Mouse (Mus musculus) stomach, embryonic 15.5 days (tissue): Measurements from ENCODE around the gene Tnf. TPM values are rescaled to one million over a fixed set of nuclear protein-coding genes. Genes with fewer than 3 reads are reported as not detected.
A peak's percentile ranks its signal among the peaks of the same experiment; 100 is the strongest.

ENCODE experiments used
- ATAC-seq: fragments of 200-750 bp; cut with Nextera tagmentation; 2 replicates; pipeline ENCODE4 v1.8.0; 2017; ENCODE audit warnings: low read depth, moderate number of reproducible peaks, moderate TSS enrichment; ENCODE audit not compliant: insufficient read depth, low FRiP score
- H3K27ac ChIP-seq: fragments of 300-500 bp; sonication (generic); 2 replicates; pipeline ENCODE4 v1.5.1; 2015; ENCODE audit warnings: mild to moderate bottlenecking, inconsistent platforms
- H3K27me3 ChIP-seq: fragments of 300-500 bp; sonication (generic); replicated peaks from 2 replicates; pipeline ENCODE4 v1.6.1; 2015; ENCODE audit warnings: inconsistent platforms
- H3K36me3 ChIP-seq: fragments of 300-500 bp; sonication (generic); 2 replicates; pipeline ENCODE4 v1.6.1; 2015; ENCODE audit warnings: inconsistent platforms
- H3K4me1 ChIP-seq: fragments of 300-500 bp; sonication (generic); 2 replicates; pipeline ENCODE4 v1.6.1; 2015; ENCODE audit warnings: inconsistent platforms
- H3K4me2 ChIP-seq: fragments of 300-500 bp; sonication (generic); 2 replicates; pipeline ENCODE4 v1.6.1; 2015; ENCODE audit warnings: mild to moderate bottlenecking, inconsistent platforms
- H3K4me3 ChIP-seq: fragments of 300-500 bp; sonication (generic); replicated peaks from 2 replicates; pipeline ENCODE4 v1.5.1; 2015; ENCODE audit warnings: inconsistent platforms
- H3K9ac ChIP-seq: fragments of 300-500 bp; sonication (generic); 2 replicates; pipeline ENCODE4 v1.6.1; 2015; ENCODE audit warnings: inconsistent platforms
- H3K9me3 ChIP-seq: fragments of 300-500 bp; sonication (generic); 2 replicates; pipeline ENCODE4 v1.6.1; 2016; ENCODE audit warnings: inconsistent platforms
- WGBS: fragments of 180-500 bp; shearing (Covaris S2); methylation state at CpG from one replicate; pipeline ENCODE4 v1.1.7; 2015; 5-methylcytosine and 5-hydroxymethylcytosine counted together
- polyA plus RNA-seq: library from polyadenylated mRNA; unstranded; fragments of >200 nt; fragmentation: Nextera tagmentation; extraction: Ambion mirVana; gene quantifications from 2 replicates; pipeline ENCODE4 v1.2.1, GENCODE M21; 2015

The Tnf gene
- polyA plus RNA-seq, 1 experiment from 2014 or later, result 0.28 TPM

DNA sequence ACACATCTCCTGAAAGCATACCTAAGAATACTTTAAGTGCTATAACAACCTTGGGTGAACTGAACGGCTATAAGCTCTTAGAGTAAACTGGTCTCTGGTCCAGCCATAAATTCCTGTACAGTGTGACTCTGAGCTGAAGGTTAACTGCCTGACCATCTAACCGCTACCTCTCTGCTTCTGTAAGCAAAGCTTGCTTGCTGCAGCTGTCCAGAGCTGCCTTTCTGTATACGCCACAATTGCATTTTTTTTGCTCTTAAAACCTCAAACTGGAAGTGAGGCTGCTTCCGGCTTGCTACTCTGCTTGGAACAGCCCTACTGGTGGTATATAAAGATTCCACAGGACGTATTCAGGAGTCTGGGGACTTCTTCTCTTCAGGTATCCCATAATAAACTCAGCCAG, 30.9 kb upstream of the Tnf start:
- 54% methylated on average over 5 of the region's 5 CpGs for WGBS
- ATAC-seq, result no peak
- H3K36me3 ChIP-seq, result peaks cover 13% of the 10 kb centered on the region
- peak overlapping the region; percentile 95 for H3K27ac ChIP-seq
- no peak overlapping the region for H3K4me3 ChIP-seq
- H3K9ac ChIP-seq, result no peak overlapping the region
- H3K4me1 ChIP-seq, result peaks cover 41% of the 10 kb centered on the region
- no peaks in the 10 kb centered on the region for H3K27me3 ChIP-seq
- peak overlapping the region; percentile 12; the same call in 1 of the 2 replicates for H3K4me2 ChIP-seq
- no peaks in the 10 kb centered on the region for H3K9me3 ChIP-seq

DNA sequence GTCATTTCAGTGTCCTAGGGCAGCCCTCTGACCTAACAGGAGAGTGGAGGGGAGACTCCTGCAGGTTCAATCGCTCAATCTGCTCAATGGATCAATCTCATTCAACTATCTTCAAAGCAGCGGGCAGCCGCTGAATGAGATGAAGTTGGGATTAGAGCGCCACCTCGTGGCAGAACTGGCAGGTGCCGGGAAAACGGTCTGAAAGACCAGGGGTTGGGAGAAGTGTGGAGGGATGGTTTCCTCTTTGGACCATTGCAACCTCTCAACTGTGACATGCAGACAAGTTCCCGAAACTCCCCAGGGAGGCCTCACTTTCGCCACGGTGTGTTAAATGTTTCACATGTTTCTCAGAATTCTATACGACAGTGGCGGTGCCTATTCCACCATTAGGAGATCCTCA, 30.2 kb upstream of the Tnf start:
- Histone ChIP-seq H3K4me3 (no peak overlapping the region), H3K36me3 (peaks cover 13% of the 10 kb centered on the region), H3K27ac (0 out of 2 replicates have a peak overlapping the region, but pooled peaks have one; percentile 95), H3K27me3 (no peaks in the 10 kb centered on the region), H3K9ac (no peak overlapping the region), H3K4me2 (0 out of 2 replicates have a peak overlapping the region, but pooled peaks have one; percentile 12), H3K9me3 (no peaks in the 10 kb centered on the region), H3K4me1 (peaks cover 44% of the 10 kb centered on the region)
- WGBS, result 10% methylated on average over 12 of the region's 12 CpGs
- no peak for ATAC-seq

DNA sequence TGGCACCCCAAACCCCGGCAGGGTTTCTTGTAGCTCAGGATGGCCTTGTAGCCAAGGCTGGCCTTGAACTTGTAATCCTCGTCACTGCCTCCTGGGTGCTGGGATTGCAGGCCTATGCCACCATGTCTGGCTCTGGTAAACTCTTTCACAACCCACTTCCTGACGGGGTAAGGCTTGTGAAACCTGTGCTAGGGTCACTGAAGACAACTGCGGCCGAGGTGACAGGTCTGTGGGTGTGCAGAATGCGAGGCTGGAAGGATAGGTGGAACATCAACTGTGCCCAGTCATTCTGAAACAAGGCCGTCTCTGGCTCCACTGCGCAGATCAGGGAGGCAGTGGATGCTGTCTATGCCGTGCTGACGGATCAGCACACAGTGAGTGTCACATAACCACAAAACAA, 29.2 kb upstream of the Tnf start:
- ATAC-seq, result no peak
- WGBS, result 90% methylated on average over 10 of the region's 10 CpGs
- H3K27ac ChIP-seq, result no peak overlapping the region
- no peaks in the 10 kb centered on the region for H3K27me3 ChIP-seq
- H3K4me2 ChIP-seq, result no peak overlapping the region
- no peak overlapping the region for H3K9ac ChIP-seq
- peaks cover 13% of the 10 kb centered on the region for H3K36me3 ChIP-seq
- no peaks in the 10 kb centered on the region for H3K9me3 ChIP-seq
- no peak overlapping the region for H3K4me3 ChIP-seq
- peaks cover 36% of the 10 kb centered on the region for H3K4me1 ChIP-seq

DNA sequence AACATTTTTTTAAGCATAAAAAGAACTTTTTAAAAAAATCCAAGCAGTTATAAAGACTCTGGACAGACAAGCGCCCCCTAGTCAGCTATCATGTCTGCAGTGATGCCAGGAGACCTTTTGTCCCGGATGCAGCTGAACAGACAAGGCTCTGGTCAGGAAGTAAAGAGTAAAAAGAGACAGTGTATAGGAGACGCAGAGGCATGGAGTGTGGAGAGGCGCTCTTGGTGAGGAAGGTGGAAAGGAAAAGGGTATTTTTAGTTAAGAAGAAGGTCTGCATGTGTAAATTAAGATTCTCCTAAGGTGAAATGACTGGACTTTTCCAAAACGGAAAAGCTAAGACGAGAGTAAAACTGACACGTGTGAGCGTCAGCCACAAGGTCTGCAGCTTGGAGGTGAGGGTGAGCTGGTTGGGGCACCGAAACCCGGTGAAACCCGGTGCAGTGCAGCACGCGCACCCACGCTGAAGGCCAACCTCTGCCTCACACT, 24.8 kb upstream of the Tnf start:
- 85% methylated on average over 14 of the region's 14 CpGs for WGBS
- H3K27ac ChIP-seq, result no peak overlapping the region

DNA sequence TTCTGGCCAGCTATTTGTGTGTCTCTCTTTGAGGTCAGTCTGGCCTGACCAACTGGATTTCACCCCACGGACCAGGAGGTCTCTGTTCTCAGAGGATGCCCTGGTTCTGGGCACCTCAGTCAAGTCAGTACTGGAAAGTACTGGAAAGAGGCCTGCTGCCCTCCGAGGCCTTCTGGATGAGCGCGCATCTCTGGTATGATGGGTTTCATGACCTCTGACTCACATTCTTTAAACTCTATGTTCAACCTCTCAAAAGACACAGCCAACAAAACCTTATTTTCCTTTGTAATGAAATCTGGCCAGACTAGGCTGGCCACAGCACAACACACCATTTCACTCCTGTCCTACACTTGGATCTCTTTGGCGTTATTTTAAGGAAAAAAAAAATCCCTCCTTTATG, 23.6 kb upstream of the Tnf start:
- H3K36me3 ChIP-seq, result peaks cover 19% of the 10 kb centered on the region

More for the DNA sequence above, 24.8 kb upstream of the Tnf start:
- H3K27me3 ChIP-seq, result no peaks in the 10 kb centered on the region
- H3K9me3 ChIP-seq, result no peaks in the 10 kb centered on the region
- peaks cover 10% of the 10 kb centered on the region; the same call in 1 of the 2 replicates for H3K4me1 ChIP-seq
- H3K9ac ChIP-seq, result no peak overlapping the region
- ATAC-seq, result no peak
- no peak overlapping the region for H3K4me2 ChIP-seq
- H3K36me3 ChIP-seq, result peaks cover 23% of the 10 kb centered on the region
- H3K4me3 ChIP-seq, result no peak overlapping the region

DNA sequence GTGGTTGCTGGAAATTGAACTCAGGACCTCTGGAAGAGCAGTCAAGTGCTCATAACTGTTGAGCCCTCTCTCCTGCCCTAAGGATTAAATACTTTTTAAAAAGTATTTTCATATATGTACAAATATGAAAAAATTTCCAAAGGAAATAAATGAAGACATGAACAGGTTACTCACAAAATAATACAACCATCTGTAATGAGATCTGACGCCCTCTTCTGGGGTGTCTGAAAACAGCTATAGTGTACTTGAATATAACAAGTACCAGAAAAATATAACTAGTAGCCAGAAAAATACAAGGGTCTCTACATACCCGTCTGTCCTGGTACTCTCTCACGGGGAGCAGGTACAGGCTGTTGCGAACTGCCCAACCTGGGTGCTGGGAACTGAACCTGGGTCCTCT, 22.8 kb upstream of the Tnf start:
- no peaks in the 10 kb centered on the region for H3K27me3 ChIP-seq
- WGBS, result 93% methylated on average over 4 of the region's 4 CpGs
- no peak overlapping the region for H3K9ac ChIP-seq
- H3K4me3 ChIP-seq, result no peak overlapping the region
- H3K9me3 ChIP-seq, result no peaks in the 10 kb centered on the region
- H3K4me2 ChIP-seq, result no peak overlapping the region
- H3K27ac ChIP-seq, result no peak overlapping the region
- peaks cover 14% of the 10 kb centered on the region; the same call in 1 of the 2 replicates for H3K4me1 ChIP-seq
- H3K36me3 ChIP-seq, result peaks cover 24% of the 10 kb centered on the region
- ATAC-seq, result no peak

More for the DNA sequence above, 23.6 kb upstream of the Tnf start:
- Histone ChIP-seq H3K27me3 (no peaks in the 10 kb centered on the region), H3K4me2 (no peak overlapping the region), H3K4me3 (no peak overlapping the region), H3K27ac (no peak overlapping the region), H3K9ac (no peak overlapping the region), H3K4me1 (peaks cover 16% of the 10 kb centered on the region; the same call in 1 of the 2 replicates), H3K9me3 (no peaks in the 10 kb centered on the region)
- ATAC-seq, result no peak
- WGBS, result 89% methylated on average over 5 of the region's 5 CpGs

DNA sequence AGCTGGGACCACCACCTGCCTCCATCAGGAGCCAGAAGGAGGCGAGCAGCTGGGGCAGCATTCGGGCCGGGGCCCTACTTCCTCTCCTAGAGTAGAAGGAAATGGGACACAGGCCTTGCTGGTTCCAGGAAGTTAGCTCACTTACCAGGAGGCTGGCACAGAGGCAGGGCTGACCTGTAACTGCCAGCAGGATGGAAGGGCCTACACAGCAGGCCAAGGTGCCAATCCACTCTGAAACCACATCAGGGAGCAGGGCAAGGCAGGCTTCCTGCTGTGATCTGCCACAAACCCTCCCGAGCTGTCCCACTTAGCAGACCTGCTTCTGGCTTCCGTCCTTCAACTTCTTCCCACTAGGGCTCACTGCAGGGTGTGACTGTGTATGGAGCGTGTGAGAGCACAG, 20.5 kb upstream of the Tnf start:
- Histone ChIP-seq H3K27me3 (no peaks in the 10 kb centered on the region), H3K4me3 (no peak overlapping the region), H3K9me3 (no peaks in the 10 kb centered on the region), H3K9ac (no peak overlapping the region), H3K27ac (peak overlapping the region; percentile 42; the same call in 1 of the 2 replicates), H3K36me3 (peaks cover 17% of the 10 kb centered on the region), H3K4me1 (peaks cover 7% of the 10 kb centered on the region; the same call in 1 of the 2 replicates), H3K4me2 (no peak overlapping the region)
- ATAC-seq, result no peak
- 63% methylated on average over 6 of the region's 6 CpGs for WGBS

DNA sequence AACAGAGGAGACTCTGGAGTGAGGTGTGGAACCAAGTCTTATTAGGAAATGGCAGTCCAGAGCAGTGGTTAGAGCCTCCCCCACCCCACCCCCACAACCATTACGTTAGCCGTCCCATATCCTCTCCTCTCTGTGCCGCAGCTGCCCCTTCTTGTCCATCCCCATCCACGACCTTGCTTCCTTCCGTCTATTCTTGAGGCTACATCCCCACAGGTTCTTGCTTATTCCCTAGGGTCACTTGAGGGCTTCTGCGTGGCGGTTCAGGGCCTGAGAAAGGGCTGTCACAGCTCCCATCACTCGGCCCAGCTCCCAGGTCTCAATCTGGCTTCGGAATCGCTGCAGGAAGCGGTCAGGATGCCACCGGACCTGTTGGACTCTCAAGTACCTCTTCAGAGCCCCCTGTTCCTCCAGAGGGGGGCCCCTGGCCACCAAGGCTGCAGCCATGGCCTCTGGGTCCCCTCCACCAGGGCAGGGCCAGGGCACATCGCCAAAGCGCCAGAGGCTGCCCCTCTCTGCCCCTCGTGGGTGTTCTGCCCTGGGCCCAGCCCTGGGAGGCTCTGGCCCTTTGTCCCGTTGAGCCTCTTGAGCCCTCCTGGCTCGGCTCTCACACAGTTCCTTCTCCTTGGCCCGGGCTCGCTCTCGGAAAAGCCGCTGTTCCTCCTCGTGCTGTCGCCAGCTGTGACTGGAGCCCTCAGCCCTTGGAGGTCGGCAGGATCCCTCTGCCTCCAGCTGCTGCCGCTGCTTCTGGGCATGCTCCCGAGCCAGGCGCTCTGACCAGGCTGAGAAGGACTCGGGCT, 18.5 kb upstream of the Tnf start, which contains the start of gene Gm16181:
TSS of gene Gm16181 (plus strand) at position 679 of the 797 bp plus-strand sequence.
- no peaks in the 10 kb centered on the region for H3K27me3 ChIP-seq
- H3K4me1 ChIP-seq, result peaks cover 7% of the 10 kb centered on the region; the same call in 1 of the 2 replicates
- peaks cover 17% of the 10 kb centered on the region for H3K36me3 ChIP-seq
- ATAC-seq, result peak; percentile 53
- H3K4me3 ChIP-seq, result no peak within 1 kb of the TSS
- peak within 1 kb of the TSS; percentile 73 for H3K27ac ChIP-seq
- H3K9me3 ChIP-seq, result no peaks in the 10 kb centered on the region
- no peak within 1 kb of the TSS for H3K9ac ChIP-seq
- WGBS, result 61% methylated on average over 28 of the region's 28 CpGs
- peak within 1 kb of the TSS; percentile 17; the same call in 1 of the 2 replicates for H3K4me2 ChIP-seq

DNA sequence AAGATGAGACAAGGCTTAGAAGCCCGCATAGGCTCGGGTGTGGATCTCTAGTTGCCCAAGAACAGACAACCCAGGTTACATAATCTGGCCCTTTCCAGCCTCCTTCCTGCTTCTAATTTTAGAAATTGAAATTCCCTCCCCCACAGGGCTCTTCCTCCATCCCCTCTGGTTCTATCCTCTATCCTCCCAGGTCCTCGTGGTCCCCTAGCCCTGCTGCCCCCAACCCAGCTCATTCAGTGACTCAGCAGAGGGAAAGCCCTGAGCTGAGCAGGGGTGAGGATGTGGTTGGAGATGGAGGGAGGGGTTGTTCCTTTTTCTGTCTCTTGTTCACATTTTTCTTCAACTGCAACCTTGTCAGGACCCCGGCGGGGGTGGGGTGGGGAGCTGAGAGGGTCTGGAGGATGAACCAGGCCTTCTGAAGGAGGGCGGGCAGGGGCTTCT, 17.8 kb upstream of the Tnf start:
- no peak overlapping the region for H3K9ac ChIP-seq
- peaks cover 12% of the 10 kb centered on the region; the same call in 1 of the 2 replicates for H3K36me3 ChIP-seq
- no peak overlapping the region for H3K4me2 ChIP-seq
- H3K27me3 ChIP-seq, result no peaks in the 10 kb centered on the region
- 0 out of 2 replicates have a peak overlapping the region, but pooled peaks have one; percentile 73 for H3K27ac ChIP-seq
- no peaks in the 10 kb centered on the region for H3K9me3 ChIP-seq
- peaks cover 7% of the 10 kb centered on the region; the same call in 1 of the 2 replicates for H3K4me1 ChIP-seq
- 65% methylated on average over 6 of the region's 6 CpGs for WGBS
- no peak for ATAC-seq
- no peak overlapping the region for H3K4me3 ChIP-seq

DNA sequence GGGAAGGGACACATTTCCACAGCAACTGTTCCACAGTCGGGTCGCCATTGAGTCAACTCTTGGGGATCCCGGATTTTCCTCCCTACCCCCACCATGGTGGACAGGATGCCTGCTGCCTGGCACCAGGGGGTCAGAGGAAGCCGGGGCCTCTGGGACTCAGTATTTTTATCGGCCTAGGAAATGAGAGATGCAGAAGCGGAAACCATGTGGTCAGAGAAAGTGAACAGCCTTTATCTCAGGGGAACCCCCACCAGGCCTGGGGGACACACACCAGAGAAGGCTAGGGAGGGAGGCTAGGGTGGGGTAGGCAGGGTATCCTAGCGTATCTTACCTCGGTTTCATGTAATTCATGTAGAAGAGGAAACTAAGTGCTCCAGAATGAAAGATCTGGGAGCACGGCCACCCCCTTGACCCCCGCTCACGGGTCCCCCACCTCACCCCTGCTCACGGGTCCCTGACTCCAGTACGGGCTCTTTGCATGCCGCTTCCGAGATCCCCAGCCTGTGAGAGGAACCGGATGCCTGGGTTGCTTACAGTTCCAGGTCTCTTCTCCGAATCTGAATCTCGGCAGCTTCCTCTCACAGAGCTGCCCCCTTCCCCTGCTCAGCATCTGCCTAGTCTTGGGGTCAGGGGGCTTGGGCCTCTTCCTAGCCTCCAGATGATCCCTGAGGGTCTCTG, 16.8 kb upstream of the Tnf start:
- 74% methylated on average over 18 of the region's 18 CpGs for WGBS
- Histone ChIP-seq H3K4me2 (no peak overlapping the region; the same call in 1 of the 2 replicates), H3K4me1 (peaks cover 7% of the 10 kb centered on the region; the same call in 1 of the 2 replicates), H3K4me3 (no peak overlapping the region), H3K9ac (no peak overlapping the region), H3K27ac (0 out of 2 replicates have a peak overlapping the region, but pooled peaks have one; percentile 3), H3K9me3 (no peaks in the 10 kb centered on the region), H3K27me3 (no peaks in the 10 kb centered on the region), H3K36me3 (peaks cover 12% of the 10 kb centered on the region; the same call in 1 of the 2 replicates)
- ATAC-seq, result no peak

DNA sequence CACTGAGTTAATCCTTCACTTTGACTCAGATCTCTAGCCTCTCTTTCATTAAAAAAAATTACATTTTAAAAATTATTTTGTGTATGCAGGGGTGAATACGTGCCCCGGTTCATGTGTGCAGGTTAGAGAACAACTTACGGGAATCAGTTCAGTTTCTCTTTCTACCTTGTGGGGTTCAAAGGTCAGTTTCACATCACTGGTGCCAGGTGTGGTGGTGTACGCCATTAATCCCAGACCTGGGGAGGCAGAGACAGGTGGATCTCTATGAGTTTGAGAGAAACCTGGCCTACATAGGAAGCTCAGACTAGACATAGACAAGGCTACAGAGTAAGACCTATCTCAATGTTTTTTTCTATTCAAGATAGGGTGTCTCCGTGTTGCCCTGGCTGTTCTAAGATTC, 11.3 kb upstream of the Tnf start:
- Histone ChIP-seq H3K9ac (no peak overlapping the region), H3K4me1 (no peaks in the 10 kb centered on the region), H3K4me3 (no peak overlapping the region), H3K27ac (no peak overlapping the region), H3K27me3 (no peaks in the 10 kb centered on the region), H3K9me3 (no peaks in the 10 kb centered on the region), H3K36me3 (no peaks in the 10 kb centered on the region), H3K4me2 (no peak overlapping the region)
- 87% methylated on average over 5 of the region's 5 CpGs for WGBS
- ATAC-seq, result no peak
